ENCODE assay signal across 11 mouse cellular contexts in genomic region chr10:117755086-117755798, GRCm38 (mm10). TPM values are rescaled to one million over a fixed set of nuclear protein-coding genes. Genes with fewer than 3 reads are reported as not detected.
DNase-seq lines count a peak whose midpoint lies in the region; ATAC-seq and TF ChIP-seq lines count a peak whose summit lies in the region.
"Had no signal": no experiment of that assay in that cellular context is flagged by ENCODE, and none has a peak within 500 bp of the region (broad histone marks: within the 10 kb centered on the region; RNA-seq: fewer than 3 reads in every experiment).

No protein-coding gene starts in this region.

- no peak overlapping the region for H3K4me3 ChIP-seq in heart, adult 2 months
- no peak overlapping the region for H3K4me3 ChIP-seq in heart, embryonic 11.5 days (ENCODE audit: low read depth, low read length)
- H3K4me3 ChIP-seq in bone marrow macrophage, adult 2 months (ENCODE audit: insufficient read depth, low read length): 0 out of 2 replicates have a peak overlapping the region, but pooled peaks have one; percentile 21
- peak overlapping the region; percentile 66 for H3K4me3 ChIP-seq in megakaryocyte, embryonic 14.5 days (replicated peaks)
- no peak overlapping the region for H3K4me3 ChIP-seq in forebrain, embryonic 10.5 days
- H3K4me3 ChIP-seq: limb, embryonic 15.5 days had no signal

- no peak for TF ChIP-seq CTCF in heart, adult 2 months (IDR thresholded peaks at IDR 0.05)
- TF ChIP-seq CTCF in bone marrow macrophage, adult 2 months (IDR thresholded peaks at IDR 0.05; ENCODE audit: low read depth, low read length): no peak

- DNase-seq in heart, adult 2 months: peak; percentile 30 to 36
- peak; percentile 77 for DNase-seq in thymus, postnatal 0 days (ENCODE audit: low spot score)
- DNase-seq in right cerebral cortex, adult 2 months (ENCODE audit: low spot score in 2 of 2): no peak
- DNase-seq in forebrain, embryonic 10.5 days (ENCODE audit: extremely low spot score, low spot score): no peak
- DNase-seq: layer of hippocampus, adult 9-11 months; midbrain, embryonic 14.5 days had no signal

- 77% methylated on average over 13 of the region's 13 CpGs for WGBS in heart, adult 2 months
- 86% methylated on average over 13 of the region's 13 CpGs for WGBS in heart, embryonic 11.5 days (ENCODE audit: insufficient replicate concordance)
- WGBS in forebrain, embryonic 10.5 days: 91% methylated on average over 13 of the region's 13 CpGs

- H3K4me1 ChIP-seq in heart, adult 2 months (ENCODE audit: control insufficient read depth, insufficient read depth, low read length): no peaks in the 10 kb centered on the region
- H3K4me1 ChIP-seq in heart, embryonic 11.5 days (ENCODE audit: control insufficient read depth, insufficient read depth, low read length): no peaks in the 10 kb centered on the region
- H3K4me1 ChIP-seq in bone marrow macrophage, adult 2 months (ENCODE audit: control insufficient read depth, insufficient read depth, low read length): peaks cover 14% of the 10 kb centered on the region
- peaks cover 16% of the 10 kb centered on the region for H3K4me1 ChIP-seq in megakaryocyte, embryonic 14.5 days
- H3K4me1 ChIP-seq in forebrain, embryonic 10.5 days: no peaks in the 10 kb centered on the region
- H3K4me1 ChIP-seq: limb, embryonic 15.5 days had no signal

- H3K36me3 ChIP-seq in heart, adult 2 months (ENCODE audit: control insufficient read depth, insufficient read depth, low read length): no peaks in the 10 kb centered on the region; the same call in 1 of the 2 replicates
- peaks cover 51% of the 10 kb centered on the region for H3K36me3 ChIP-seq in heart, embryonic 11.5 days (ENCODE audit: control insufficient read depth, insufficient read depth, low read length)
- peaks cover 94% of the 10 kb centered on the region for H3K36me3 ChIP-seq in megakaryocyte, embryonic 14.5 days (replicated peaks; ENCODE audit: low read length)
- H3K36me3 ChIP-seq in forebrain, embryonic 10.5 days (replicated peaks): peaks cover 98% of the 10 kb centered on the region

- no peak overlapping the region for H3K27ac ChIP-seq in heart, adult 2 months
- H3K27ac ChIP-seq in heart, embryonic 11.5 days (ENCODE audit: low read depth, low read length): no peak overlapping the region
- H3K27ac ChIP-seq in bone marrow macrophage, adult 2 months (ENCODE audit: insufficient read depth, low read depth, low read length): peak overlapping the region; percentile 71
- no peak overlapping the region for H3K27ac ChIP-seq in forebrain, embryonic 10.5 days
- H3K27ac ChIP-seq: limb, embryonic 15.5 days had no signal

- H3K9ac ChIP-seq in heart, adult 2 months (ENCODE audit: low read depth, low read length): no peak overlapping the region
- no peak overlapping the region for H3K9ac ChIP-seq in heart, embryonic 11.5 days (ENCODE audit: low read depth, low read length)
- H3K9ac ChIP-seq: limb, embryonic 15.5 days had no signal

- TF ChIP-seq POLR2A in heart, adult 2 months (IDR thresholded peaks at IDR 0.05; ENCODE audit: insufficient read depth, low read depth, low read length): no peak
- no peak for TF ChIP-seq POLR2A in bone marrow macrophage, adult 2 months (IDR thresholded peaks at IDR 0.05; ENCODE audit: borderline replicate concordance, low read depth, low read length)

- ATAC-seq in heart, embryonic 11.5 days (replicated peaks; ENCODE audit: insufficient number of reproducible peaks, low FRiP score, low TSS enrichment): no peak
- no peak for ATAC-seq in inflammation-experienced regulatory T-cells, adult 6 months

- no peak overlapping the region for H3K4me2 ChIP-seq in heart, embryonic 11.5 days
- H3K4me2 ChIP-seq: limb, embryonic 15.5 days had no signal

- no peak for TF ChIP-seq EP300 in heart, adult 2 months (IDR thresholded peaks at IDR 0.05; ENCODE audit: insufficient read depth, low read depth, low read length)

- H3K79me2 ChIP-seq in heart, adult 2 months (replicated peaks; ENCODE audit: control insufficient read depth, insufficient read depth, low read length): no peaks in the 10 kb centered on the region

- no peaks in the 10 kb centered on the region for H3K27me3 ChIP-seq in heart, adult 2 months (ENCODE audit: control insufficient read depth, insufficient read depth, low read length)
- H3K27me3 ChIP-seq in heart, embryonic 11.5 days (ENCODE audit: control insufficient read depth, insufficient read depth, low read length): no peaks in the 10 kb centered on the region
- H3K27me3 ChIP-seq in megakaryocyte, embryonic 14.5 days (replicated peaks): no peaks in the 10 kb centered on the region
- H3K27me3 ChIP-seq in forebrain, embryonic 10.5 days (ENCODE audit: poor library complexity, severe bottlenecking): no peaks in the 10 kb centered on the region
- H3K27me3 ChIP-seq: limb, embryonic 15.5 days had no signal

- no peaks in the 10 kb centered on the region for H3K9me3 ChIP-seq in heart, embryonic 11.5 days (replicated peaks; ENCODE audit: control insufficient read depth, low read length)
- peaks cover under 1% of the 10 kb centered on the region; the same call in 1 of the 2 replicates for H3K9me3 ChIP-seq in megakaryocyte, embryonic 14.5 days
- H3K9me3 ChIP-seq in forebrain, embryonic 10.5 days: no peaks in the 10 kb centered on the region
- H3K9me3 ChIP-seq: limb, embryonic 15.5 days had no signal

- intact Hi-C loops in heart, adult 2 months (cut with DNase I): no loop called here

RNA-seq across cellular contexts. Expression of gene Slc35e3, which starts 9.1 kb away (rescaled TPM):
- total RNA-seq in heart, adult 2 months (2021): 1 to 10 TPM; 7.4 to 8.0 TPM
- 5.7 and 9.2 TPM in 2 replicates for polyA plus RNA-seq in heart, adult 2 months (2012; rRNA removed)
- 6.9 and 9.4 TPM in 2 replicates for polyA plus RNA-seq in heart, embryonic 11.5 days (2014; fragmentation: Nextera tagmentation; extraction: Ambion mirVana)
- polyA plus RNA-seq in bone marrow macrophage, adult 2 months (2012; ENCODE audit: insufficient read depth, insufficient read length, missing spikeins): 5.4 and 10.6 TPM in 2 replicates
- polyA plus RNA-seq in megakaryocyte, embryonic 14.5 days (2012; ENCODE audit: insufficient read depth, low replicate concordance): 0.47 TPM in 1 of 2 replicates, not detected in the other
- polyA plus RNA-seq in thymus, postnatal 0 days (2015; fragmentation: Nextera tagmentation; extraction: Ambion mirVana): 8.1 and 8.4 TPM in 2 replicates
- 1 to 10 TPM; 1.8 to 3.5 (median 2.8) TPM for polyA plus RNA-seq in inflammation-experienced regulatory T-cells, adult 6 months (2017; shearing (Covaris generic))
- 22.4 TPM in 2 replicates for polyA plus RNA-seq in forebrain, embryonic 10.5 days (2016; fragmentation: Nextera tagmentation; extraction: Ambion mirVana)

RNA-seq across cellular contexts. Expression of gene Nup107, which starts 37.3 kb away (rescaled TPM):
- 1 to 10 TPM; 7.0 to 8.6 TPM for total RNA-seq in heart, adult 2 months (2021)
- 4.9 and 6.7 TPM in 2 replicates for polyA plus RNA-seq in heart, adult 2 months (2012; rRNA removed)
- 56.3 and 68.9 TPM in 2 replicates for polyA plus RNA-seq in heart, embryonic 11.5 days (2014; fragmentation: Nextera tagmentation; extraction: Ambion mirVana)
- polyA plus RNA-seq in bone marrow macrophage, adult 2 months (2012; ENCODE audit: insufficient read depth, insufficient read length, missing spikeins): 18.2 and 18.9 TPM in 2 replicates
- polyA plus RNA-seq in megakaryocyte, embryonic 14.5 days (2012; ENCODE audit: insufficient read depth, low replicate concordance): 10.8 TPM in 1 of 2 replicates, not detected in the other
- polyA plus RNA-seq in thymus, postnatal 0 days (2015; fragmentation: Nextera tagmentation; extraction: Ambion mirVana): 73.7 and 81.7 TPM in 2 replicates
- 10 to 100 TPM; 48.5 to 73.1 (median 57.4) TPM for polyA plus RNA-seq in inflammation-experienced regulatory T-cells, adult 6 months (2017; shearing (Covaris generic))
- polyA plus RNA-seq in forebrain, embryonic 10.5 days (2016; fragmentation: Nextera tagmentation; extraction: Ambion mirVana): 113 and 116 TPM in 2 replicates

RNA-seq across cellular contexts. Expression of gene Mdm2, which starts 44.7 kb away (rescaled TPM):
- 10 to 100 TPM; 50.1 to 51.8 TPM for total RNA-seq in heart, adult 2 months (2021)
- 24.5 and 36.2 TPM in 2 replicates for polyA plus RNA-seq in heart, adult 2 months (2012; rRNA removed)
- 54.7 and 62.2 TPM in 2 replicates for polyA plus RNA-seq in heart, embryonic 11.5 days (2014; fragmentation: Nextera tagmentation; extraction: Ambion mirVana)
- 94.2 and 95.5 TPM in 2 replicates for polyA plus RNA-seq in bone marrow macrophage, adult 2 months (2012; ENCODE audit: insufficient read depth, insufficient read length, missing spikeins)
- 39.9 and 41.8 TPM in 2 replicates for polyA plus RNA-seq in megakaryocyte, embryonic 14.5 days (2012; ENCODE audit: insufficient read depth, low replicate concordance)
- polyA plus RNA-seq in thymus, postnatal 0 days (2015; fragmentation: Nextera tagmentation; extraction: Ambion mirVana): 35.5 and 44.6 TPM in 2 replicates
- polyA plus RNA-seq in inflammation-experienced regulatory T-cells, adult 6 months (2017; shearing (Covaris generic)): 10 to 100 TPM; 42.1 to 88.6 (median 50.8) TPM
- polyA plus RNA-seq in forebrain, embryonic 10.5 days (2016; fragmentation: Nextera tagmentation; extraction: Ambion mirVana): 54.0 and 58.3 TPM in 2 replicates

Comparison
In these comparisons a context has a peak if more than half of its experiments do, and no peak if none do; other contexts are left out.
1. DNase-seq: peak in heart, adult 2 months (2 of 2) and thymus, postnatal 0 days (single experiment); none in right cerebral cortex, adult 2 months (0 of 2) and forebrain, embryonic 10.5 days (single experiment).
2. H3K4me3 ChIP-seq: peak in bone marrow macrophage, adult 2 months (single experiment) and megakaryocyte, embryonic 14.5 days (single experiment); none in heart, adult 2 months (single experiment), heart, embryonic 11.5 days (single experiment) and forebrain, embryonic 10.5 days (single experiment).